Mouse (Mus musculus) frontal cortex, postnatal 36 days (tissue): ENCODE measurements around the gene Auts2.

Experiments used
- DNase-seq, 2 experiments: peaks; one replicate each; pipeline ENCODE4 v3.0.0; 2022; ENCODE audit warnings: low spot score in 2 of 2

The Auts2 gene

DNA sequence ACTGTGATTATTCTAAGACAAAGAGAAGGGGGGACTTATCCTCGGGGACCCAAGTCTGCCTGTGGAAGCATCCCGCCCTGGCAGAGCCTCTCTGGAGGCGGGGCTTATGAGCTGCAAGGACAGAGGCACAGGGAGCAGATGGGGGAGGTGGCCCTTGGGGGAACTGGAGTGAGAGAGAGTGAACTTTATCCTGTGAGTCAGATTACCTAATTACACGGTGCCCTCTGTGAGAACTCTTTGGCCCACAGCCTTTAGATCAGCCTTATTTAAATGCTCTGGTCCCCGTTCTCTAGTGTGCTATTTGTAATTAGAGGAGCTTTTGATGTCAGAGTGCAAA lies 809.9 kb downstream of the Auts2 start:
- no peak for DNase-seq

DNA sequence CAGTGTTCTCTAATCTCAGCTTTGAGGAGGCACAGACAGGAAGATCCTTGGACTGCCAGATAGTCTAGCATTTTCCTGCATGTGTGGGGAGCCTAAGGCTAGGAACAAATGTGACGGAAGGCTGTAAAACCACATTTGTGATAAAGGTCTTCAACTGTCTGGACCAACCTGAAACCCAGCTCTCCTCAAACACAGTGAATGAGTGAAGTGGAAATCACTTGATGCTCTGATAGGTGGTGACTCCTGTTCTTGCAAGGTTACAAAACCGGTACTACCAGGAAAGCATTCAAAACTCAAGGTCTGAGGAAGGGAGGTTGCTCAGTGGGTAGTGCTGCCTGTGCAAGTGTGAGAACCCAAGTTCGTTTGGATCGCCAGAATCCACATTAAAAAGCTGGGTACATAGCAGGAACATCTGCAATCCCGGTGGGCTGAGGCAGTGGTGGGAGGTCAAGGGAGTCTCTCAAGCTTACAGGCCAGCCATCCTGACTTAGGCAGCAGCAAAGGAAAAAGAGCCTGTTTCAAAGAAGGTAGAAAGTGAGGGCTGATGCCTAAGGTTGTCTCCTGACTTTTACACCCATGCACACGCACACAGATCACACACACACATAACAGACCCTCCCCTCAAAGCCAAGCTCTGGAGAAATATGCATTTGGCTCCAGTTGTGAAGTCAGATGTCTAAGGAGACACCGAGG lies 810.4 kb downstream of the Auts2 start:
- DNase-seq, result no peak

DNA sequence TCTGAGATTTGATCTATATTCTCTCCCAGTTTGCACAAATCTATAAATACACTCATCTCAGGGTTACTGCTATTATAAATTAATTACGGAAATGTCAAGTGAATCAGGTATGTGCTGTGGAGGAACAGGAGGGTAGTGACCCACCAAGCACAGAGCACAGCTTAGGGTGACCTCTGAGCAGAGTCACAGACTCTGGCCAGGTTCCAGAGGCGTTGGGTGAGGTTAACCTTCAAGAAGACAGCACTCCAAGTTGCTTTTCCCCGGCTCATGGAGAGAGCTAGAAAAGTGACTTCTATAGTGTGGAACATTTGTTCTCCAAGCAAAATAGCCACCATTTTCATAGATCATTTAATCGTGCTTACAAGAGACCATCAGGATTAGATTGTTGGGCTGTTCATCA lies 813.7 kb downstream of the Auts2 start:
- DNase-seq, result no peak

DNA sequence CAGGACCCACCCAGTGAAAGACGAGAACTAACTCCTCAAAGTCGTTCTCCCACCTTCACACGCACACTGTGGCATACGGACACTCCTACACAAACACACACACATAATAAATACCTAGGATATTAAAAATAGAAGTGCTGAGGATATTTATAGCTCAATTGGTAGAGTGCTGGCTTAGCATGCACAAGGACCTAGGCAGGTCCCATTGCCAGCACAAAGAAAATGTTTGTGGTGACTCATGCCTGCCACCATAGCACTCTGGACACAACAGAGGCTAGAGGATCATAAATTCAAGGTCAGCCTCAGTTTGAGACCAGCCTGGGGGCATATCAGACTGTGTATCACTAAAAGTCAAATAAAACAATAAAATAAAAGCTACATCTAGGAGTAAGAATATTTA lies 815.2 kb downstream of the Auts2 start:
- DNase-seq, result no peak

- no peak for DNase-seq
Measured at GRCm38 (mm10) chr5:131724508-131724907, 818.6 kb downstream of the Auts2 start.

DNA sequence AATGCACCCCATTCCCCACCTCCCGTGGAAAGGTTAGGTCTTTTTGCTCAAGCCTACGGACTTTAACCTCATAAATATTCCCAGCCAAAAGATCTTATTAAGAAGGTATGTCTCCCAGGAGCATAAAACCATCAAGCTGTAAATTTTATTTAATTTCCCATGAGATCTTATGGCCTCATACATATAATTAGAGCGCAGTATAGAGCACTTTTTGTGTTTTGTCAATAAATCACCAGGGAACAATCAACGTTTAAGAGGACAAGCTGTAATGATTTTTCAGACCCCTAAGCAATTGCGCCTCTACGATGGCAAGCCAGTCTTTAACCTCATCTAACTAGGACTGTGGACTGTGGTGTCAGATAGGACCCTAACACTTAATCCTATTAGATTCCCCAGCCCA lies 820.4 kb downstream of the Auts2 start:
- no peak for DNase-seq

- no peak for DNase-seq
Measured at GRCm38 (mm10) chr5:131722361-131722760, 820.8 kb downstream of the Auts2 start.

GRCm38 (mm10) chr5:131718013-131718412 lies 825.1 kb downstream of the Auts2 start:
- peak in 1 of 2 experiments; percentile 22 for DNase-seq

DNA sequence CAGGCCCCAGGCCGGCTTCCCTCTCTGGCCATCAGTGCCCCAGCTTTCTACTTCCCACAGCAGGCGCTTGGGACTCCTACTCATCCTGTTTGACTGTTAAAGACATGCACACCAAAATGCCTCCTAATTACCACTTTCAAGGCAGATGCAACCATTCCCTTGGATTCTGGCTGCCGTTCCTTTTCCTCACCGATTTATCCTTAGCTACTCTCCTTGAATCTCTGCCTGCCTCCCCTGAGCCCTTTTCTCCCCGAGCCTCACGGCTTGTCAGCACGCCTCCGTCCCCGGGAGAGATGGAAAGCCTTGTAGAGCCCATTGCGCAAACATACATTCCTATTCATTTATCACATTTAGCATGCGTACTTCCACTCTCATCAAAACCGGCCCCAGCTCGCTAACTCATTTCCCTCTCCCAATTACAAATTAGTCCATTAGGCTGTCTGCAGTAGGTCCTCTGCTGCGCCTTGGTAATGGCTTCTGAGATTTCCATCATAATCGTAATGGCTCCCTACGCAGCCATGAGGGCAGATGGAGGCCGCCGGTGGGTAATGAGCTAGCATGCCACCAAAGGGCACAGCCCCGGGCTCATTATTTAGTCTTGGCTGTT lies 825.7 kb downstream of the Auts2 start:
- peak in 1 of 2 experiments; percentile 17 for DNase-seq

DNA sequence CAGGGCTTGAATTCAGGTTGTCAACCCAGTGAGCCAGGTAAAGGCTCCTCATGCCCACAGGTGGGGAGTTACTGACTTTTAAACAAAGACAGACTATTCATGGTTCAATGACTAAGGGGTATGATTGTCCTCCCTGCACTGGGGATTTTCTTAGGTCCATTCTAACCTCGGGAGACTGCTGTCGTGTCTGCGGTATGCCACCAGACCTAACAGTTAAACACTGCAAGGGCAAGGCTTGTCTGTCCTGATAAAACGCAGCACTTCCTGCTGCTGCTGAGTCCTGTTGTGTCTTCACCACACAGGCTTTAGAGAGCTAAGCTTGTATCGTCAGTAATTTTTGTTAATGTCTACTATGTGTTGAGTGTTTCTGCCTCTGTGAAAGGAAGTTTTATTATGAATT lies 828.2 kb downstream of the Auts2 start:
- no peak for DNase-seq

- no peak for DNase-seq
Measured at GRCm38 (mm10) chr5:131712441-131712840, 830.7 kb downstream of the Auts2 start.

DNA sequence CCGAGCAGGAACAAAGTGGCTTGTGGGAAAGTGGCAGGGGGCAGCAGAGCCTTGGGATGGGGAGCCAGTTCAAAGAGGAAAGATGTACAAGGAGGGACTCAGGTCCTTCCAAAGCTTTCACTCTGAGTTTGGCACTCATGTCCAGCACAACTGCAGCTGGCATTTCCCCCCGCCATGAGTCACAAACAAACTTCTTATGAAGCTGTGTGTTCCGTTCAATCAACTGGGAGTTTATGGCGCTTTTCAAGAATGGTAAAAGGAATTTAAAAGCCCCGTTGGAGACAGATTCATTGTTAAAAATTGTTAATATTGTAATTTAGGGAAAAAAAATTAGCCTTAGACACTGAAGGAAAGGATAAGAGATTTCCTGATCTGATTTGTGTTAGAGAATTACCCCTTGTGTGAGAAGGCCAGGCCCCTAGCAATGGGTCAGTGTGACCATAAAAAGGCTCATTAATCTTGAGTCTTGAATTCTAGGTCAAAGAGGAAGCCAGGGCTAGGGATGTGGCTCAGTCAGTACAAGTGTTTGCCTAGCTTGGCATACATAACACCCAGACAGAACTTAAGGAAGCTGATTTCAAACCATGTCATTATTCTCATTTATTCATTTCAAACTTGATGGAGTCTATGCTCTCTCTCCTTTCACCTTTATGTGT lies 831.5 kb downstream of the Auts2 start:
- no peak for DNase-seq

GRCm38 (mm10) chr5:131710735-131711473 lies 832.2 kb downstream of the Auts2 start:
- no peak for DNase-seq

DNA sequence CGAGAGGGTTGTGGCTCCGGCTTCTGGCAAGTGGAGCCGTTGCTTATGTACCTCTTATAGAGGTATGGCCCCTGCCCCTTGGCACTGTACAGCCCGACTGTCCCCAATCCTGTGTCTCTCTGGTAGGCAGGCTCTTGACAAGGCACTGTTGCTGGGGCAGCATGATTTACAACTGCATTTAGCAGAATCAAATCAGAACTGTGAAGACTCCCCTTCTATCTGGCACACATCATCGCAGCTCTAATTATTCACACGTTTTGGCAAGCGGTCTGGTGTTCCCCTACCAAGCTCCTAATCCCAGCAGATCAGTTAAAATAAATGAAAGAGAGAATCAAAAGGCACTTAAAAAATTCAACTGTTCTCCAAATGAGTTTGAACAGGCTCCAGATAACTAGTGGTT lies 835.7 kb downstream of the Auts2 start:
- DNase-seq, result peak; percentile 29 to 53

GRCm38 (mm10) chr5:131703729-131704128 lies 839.4 kb downstream of the Auts2 start:
- no peak for DNase-seq

GRCm38 (mm10) chr5:131702840-131703392 lies 840.2 kb downstream of the Auts2 start:
- no peak for DNase-seq

- DNase-seq, result no peak
Measured at GRCm38 (mm10) chr5:131698900-131699299, 844.2 kb downstream of the Auts2 start.

DNA sequence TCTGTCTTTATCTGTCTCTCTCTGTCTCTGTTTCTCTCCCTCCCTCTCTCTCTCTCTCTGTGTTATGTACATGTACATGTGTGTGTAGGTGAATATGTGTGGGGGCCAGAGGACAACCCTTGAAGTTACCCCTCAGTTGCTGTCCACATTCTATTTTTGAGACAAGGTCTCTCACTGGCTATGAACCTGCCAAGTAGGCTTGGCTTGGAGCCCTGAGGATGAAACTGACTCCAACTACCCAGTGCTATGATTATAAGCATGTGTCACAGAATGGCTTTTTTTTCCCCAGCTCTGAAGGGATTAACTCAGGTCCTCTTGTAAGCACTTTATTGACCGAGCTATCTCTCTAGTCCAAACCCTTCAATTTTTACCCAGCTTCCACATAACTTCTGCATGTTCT lies 852.4 kb downstream of the Auts2 start:
- no peak for DNase-seq

GRCm38 (mm10) chr5:131686956-131687618 lies 856.1 kb downstream of the Auts2 start:
- no peak for DNase-seq

DNA sequence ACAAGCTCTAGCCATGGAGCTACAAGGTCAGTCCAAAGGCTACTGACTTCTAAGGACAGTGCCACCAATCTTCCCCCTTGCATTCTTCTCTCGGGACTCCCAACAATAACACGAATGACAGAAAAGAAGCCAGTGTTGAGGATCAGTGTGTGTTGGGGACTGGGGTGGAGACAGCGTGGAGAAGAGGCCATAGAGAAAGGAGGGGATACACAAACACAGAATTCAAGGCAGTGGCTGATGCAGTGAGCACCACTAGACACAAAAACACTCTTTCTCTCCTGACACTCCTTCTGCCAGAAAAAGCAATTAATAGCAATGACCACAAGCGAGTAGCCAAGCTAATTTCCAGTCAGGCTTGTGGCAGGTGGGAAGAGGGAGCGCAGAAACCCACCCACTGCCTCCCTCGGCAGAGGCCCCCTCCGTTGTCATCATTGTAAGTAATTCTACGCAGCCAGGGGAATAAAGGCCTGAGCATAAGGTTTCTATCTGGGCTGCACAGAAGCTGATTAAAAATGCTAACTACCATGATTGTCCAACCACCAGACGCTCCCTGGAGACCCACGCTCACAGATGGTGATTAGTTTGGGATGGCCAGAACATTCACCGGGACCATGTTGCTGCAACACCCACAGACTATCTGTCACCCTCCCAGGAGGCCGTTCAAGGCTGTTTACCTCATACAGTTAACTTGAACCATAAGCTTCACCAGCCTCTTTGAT lies 862.9 kb downstream of the Auts2 start:
- peak; percentile 35 to 40 for DNase-seq

- DNase-seq, result no peak
Measured at GRCm38 (mm10) chr5:131679523-131679922, 863.6 kb downstream of the Auts2 start.
